Mouse (Mus musculus): Measurements from ENCODE around the gene Chst8. TPM values are rescaled to one million over a fixed set of nuclear protein-coding genes. Genes with fewer than 3 reads are reported as not detected.

Chst8 gene
- total RNA-seq, 2 experiments from 2014 or later: 27.6 to 44.7 TPM

DNA sequence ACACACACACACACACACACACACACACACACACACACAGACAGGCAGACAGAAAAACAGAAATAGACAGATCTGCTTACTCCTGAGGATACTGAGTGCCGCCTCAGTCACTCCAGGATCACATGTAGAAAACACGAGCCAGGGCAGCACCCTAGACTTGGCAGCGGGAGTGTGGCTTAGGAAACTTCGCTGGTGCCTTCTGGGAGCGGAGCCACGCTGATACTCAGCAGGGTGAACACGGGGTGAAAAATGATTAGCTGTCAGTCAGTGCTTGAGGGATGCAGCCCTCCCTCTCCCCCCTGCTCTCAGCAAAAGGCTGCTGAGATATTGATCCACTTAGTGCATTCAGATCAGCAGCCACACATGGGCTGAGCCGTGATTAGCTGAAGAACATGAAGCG, 93.9 kb downstream of the Chst8 start:
- DNase-seq (ENCODE audit: low spot score in 2 of 2): no peak

DNA sequence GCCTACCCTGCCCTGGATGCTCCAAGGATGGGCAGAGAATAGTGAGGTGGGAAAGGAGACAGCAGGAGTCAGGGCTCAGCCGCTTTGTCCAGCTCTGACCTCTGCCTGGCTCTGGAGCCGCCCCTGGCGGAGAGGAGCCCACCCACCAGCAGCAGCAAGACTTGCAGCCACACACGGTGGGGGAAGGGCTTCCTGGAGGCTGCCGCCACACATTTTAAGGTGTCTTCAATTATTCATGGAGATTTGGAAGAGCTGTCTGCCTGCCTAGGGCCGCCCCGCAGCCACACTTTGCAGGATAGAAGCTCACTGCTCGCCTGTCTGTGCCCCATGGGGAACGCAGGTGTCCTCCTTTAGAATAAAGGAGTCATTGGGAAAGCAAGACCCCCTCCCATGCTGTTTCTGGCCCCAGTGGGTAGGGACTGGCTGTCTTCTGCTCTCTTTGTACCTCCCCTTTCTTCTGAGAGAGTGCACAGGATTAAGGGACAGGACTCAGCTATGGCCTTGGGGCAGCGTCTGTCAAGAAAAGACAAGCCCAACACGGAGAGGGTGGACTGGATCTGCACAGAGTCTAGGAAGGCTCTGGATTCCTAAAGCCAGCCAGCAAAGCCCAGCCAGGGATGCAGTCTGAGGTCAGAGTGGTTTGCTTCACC, 95.2 kb downstream of the Chst8 start:
- DNase-seq (ENCODE audit: low spot score in 2 of 2): no peak

DNA sequence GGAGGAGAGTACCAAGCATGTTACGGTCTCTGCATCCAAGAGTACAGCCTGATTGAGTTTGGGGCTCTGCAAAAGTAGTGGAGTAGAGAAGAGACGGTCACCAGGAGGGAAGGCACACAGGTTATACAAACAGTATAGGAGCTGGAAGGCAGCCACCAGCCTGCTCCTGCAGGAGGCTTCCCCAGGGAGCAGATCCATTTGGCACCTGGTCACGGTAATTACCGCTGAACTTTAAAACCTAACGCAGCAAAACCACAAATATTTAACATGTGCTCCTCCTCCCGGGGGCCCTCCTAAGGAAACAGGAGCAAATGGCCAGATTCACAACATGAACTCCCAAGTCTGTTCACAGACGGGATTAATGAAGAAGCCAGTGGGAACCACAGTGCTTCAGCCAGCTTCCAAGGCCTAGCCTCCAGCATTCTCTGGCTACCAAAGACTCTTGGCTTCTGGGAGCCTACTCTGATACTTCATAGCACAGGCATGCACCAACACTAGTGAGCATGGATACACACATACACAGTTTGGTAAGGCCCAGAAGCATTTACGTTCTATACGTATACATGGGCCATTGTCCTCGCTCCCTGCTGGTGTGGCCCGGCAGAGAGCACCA, 97.6 kb downstream of the Chst8 start:
- no peak for DNase-seq (ENCODE audit: low spot score in 2 of 2)

DNA sequence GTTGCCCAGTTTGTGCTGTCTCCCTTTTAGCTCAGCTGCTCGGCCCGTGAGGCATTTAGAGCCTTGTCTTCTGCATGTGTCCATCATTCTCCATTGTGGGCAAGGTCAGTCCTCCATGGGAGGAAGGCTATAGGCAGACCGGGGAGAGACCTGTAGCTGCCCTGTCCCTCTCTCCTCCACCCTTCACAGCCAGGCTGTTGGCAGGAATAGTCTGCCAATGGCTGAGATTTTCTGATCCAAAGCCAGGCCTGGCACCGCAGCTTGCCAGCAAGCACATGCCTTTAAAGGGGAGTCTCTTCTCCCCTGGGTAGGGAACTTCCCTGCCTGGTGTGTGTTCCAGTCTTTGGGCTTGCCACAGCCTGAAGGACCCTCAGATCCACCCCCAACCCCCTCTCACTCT, 103.4 kb downstream of the Chst8 start:
- DNase-seq (ENCODE audit: low spot score in 2 of 2): peak in 1 of 2 experiments; percentile 35

DNA sequence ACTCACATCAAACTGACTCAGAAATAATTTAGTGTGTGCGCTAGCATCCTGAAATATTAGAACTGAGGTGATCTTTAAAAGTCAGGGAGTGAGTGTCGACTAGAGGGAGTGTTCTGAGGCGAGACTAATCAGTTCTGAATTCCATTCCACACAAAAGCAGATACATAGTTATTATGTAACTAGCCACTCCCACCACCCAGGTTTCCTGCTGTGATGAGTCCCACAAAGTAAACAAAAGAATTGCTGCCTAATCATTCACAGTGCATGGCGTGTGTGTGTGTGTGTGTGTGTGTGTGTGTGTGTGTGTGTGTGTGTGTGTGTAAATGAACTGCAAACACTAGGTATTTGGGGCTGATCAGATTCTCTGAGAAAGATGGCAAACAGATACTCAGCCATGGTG, 108.1 kb downstream of the Chst8 start:
- peak in 1 of 2 experiments; percentile 31 for DNase-seq (ENCODE audit: low spot score in 2 of 2)

DNA sequence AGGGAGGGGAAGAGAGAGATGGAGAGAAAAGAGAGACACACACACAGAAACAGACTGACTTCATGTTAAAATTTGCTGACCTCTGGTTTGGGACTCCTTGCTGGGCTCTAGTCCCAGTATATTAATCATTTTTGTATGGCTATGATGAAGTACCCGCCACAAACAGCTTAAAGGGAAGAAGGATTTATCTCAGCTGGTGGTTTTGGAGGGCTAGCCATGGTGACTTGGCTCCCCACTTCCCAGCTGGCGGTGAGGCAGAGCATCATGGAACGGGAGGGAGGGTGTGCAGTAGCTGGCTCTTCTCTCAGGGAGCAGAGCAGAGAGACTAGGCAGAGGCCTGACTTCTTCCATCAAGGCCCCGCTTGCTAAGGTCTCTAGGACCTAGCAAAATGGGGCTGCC, 109.1 kb downstream of the Chst8 start:
- no peak for DNase-seq (ENCODE audit: low spot score in 2 of 2)

DNA sequence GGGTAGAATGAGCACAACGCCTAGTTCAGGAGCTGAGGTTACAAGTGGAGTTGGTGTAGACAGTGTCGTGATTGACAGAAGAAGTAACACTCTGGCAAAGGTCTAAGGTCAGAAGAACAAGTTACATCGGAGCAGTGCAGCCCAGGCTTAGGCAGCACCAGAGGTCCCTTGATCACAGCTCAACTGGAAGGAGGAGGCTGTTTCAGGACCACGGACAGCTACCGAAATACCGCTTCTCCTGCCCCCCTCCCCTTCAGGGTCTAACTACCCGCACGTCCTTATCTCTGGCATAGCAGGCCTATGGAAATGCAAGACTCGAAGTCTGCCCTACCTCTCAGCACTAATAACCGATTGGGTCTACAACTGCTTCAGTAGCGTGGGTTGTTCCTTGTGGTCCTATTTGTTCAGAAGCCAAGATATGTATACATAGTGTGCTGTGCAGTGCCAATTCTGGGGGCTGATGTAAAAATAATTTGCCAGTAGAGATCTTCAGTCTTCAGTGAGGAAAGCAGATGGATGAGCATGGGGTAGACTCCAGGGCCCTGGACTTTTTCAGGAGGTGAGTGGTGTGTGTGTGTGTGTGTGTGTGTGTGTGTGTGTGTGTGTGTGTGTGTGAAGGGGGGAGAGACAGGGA, 109.7 kb downstream of the Chst8 start:
- DNase-seq (ENCODE audit: low spot score in 2 of 2): peak in 1 of 2 experiments; percentile 47

DNA sequence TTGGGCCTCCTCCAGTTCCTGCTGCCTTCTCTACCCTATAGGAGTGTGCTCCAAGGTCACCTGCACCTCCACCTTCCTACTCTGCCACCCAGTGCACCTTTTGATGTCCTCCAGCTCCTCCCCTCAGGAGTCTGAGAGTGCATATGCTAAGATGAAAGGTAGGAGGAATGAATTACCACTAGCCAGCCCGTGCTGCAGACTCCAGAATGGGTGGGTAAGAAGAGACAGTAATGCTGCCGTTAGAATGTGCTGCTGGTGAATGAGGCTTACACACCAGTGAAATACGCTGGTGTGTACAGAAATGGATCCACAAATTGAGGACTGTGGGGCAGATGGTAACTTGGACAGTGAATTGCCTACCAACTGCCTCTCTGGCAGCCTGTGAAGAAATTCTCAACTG, 112.6 kb downstream of the Chst8 start:
- DNase-seq (ENCODE audit: low spot score in 2 of 2): no peak

DNA sequence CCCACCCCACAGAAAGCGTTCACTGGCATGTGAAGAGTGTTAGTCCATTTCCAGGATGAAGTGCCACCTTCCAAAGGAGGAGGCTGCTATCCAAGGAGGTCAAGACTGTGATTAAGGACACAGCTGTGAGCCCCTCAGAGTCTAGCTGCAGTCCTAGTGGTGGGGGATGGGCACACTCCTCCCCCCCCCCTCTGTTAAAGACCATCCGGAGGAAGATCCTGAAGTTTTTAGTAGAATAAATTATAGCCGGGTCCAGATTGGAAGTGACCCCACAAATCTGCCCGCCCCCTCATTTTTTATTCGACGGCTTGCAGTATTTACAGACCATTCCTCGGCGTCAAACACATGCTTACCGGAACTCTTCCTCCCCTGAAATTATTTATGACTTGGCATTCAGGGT, 114.3 kb downstream of the Chst8 start:
- no peak for DNase-seq (ENCODE audit: low spot score in 2 of 2)

DNA sequence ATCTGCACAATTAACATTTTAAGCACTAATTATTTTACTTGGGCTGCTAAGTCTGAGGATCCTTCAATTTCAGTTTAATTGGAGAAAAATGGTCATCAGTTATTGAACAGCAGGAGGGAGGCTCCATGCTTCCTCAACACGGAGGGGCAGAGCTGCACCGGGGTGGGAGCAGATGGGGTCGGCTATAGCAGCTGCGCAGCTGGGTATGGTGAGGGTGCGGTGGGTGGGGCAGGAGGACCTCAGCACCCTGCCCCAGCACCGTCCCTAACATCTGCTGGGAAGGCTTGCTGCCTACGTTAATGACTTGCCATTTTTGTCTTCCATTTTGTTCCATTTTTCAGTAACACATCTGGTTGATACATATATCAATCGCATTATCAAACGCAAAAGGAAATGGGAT, 116.4 kb downstream of the Chst8 start:
- DNase-seq (ENCODE audit: low spot score in 2 of 2): no peak

DNA sequence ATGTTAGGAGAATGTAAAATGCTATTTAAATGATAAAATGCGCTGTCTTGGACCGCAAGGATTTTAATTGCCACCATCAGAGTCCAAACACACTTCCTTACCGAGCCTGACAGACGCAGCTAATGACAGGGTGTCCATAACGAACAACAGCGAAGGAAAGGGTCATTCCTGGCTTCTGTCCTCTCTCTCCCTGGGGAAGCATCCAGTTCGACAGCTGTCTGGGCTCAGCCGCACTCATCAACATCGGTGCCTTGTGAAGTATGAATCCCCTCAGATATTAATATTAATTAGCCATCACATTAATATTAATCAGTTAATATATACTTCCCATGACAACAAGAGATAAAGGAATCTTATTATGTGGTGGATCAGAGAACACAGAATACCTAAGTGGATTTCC, 117.6 kb downstream of the Chst8 start:
- DNase-seq (ENCODE audit: low spot score in 2 of 2): no peak

DNA sequence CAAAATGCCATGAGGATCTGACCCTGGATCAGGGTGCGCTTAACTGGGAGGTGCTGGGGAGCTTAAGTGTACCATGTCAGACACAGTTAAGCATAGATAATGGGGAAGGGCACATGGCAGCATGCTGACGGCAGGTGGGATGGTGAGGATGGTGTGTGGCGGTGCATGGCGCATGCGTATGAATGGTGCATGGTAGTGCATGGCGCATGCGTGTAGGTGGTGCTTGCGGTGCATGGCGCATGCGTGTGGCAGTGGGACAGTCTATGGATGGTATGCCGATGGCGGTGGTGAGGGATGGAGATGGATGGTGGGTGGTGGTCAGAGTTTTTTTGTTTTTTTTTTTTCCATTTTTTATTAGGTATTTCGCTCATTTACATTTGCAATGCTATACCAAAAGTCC, 118.6 kb downstream of the Chst8 start:
- DNase-seq (ENCODE audit: low spot score in 2 of 2): no peak

DNA sequence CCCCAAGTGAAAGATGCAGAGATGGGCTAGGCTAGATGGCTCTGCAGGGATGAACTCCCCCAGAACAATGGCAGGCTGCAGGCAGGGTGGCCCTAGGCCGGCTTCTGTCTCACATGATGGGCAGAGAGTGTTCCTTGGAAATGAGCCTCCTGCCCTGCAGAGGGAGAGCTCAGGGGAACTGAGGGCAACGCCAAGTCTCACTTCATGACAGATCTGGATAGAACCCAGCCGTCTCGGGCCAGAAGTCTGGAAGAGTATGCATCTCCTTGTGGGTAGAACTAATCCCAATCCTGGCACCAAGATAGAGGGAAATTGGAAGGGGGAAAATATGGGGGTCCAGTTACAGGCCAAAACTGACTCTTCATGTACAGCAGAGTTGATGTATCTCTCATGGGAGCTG, 119.4 kb downstream of the Chst8 start:
- DNase-seq (ENCODE audit: low spot score in 2 of 2): no peak

DNA sequence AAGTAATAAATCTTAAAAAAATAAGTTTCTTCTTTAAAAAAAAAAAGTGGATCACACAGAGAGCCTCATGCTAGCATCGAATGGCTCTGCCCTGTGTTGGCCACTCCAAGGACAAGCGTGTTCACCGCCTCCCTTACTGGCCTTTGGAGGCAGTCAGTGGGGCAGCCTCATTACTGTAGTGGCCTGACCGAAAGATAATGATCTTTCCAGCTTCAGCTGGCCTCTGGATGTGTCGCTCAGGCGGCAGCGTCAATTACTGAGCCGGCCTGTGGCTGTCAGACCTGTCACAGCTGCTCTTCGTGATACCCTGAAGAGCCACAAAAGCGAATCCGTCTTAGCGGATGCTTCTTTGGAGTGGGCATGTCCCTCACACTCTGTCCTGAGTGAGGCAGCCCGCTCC, 122.4 kb downstream of the Chst8 start:
- DNase-seq (ENCODE audit: low spot score in 2 of 2): no peak

DNA sequence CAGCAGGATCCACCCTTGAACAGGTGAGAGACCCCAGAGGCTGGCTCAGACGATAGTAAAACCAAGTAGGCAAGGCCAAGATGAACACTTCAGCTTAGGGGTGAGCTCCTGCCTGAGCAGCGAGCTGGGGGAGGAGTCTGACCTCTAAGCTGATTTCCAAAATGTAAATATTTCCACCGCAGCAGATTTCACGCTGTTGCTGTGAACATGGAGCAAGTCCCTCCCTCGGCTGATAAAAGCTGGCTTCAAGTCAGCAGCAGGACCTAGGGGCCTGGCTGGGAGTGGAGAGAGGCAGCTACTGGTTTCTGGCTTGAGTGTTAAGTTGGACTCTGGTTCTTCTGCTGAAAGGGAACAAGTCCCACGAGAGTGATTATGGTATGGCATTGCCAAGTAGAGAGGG, 123.5 kb downstream of the Chst8 start:
- no peak for DNase-seq (ENCODE audit: low spot score in 2 of 2)

DNA sequence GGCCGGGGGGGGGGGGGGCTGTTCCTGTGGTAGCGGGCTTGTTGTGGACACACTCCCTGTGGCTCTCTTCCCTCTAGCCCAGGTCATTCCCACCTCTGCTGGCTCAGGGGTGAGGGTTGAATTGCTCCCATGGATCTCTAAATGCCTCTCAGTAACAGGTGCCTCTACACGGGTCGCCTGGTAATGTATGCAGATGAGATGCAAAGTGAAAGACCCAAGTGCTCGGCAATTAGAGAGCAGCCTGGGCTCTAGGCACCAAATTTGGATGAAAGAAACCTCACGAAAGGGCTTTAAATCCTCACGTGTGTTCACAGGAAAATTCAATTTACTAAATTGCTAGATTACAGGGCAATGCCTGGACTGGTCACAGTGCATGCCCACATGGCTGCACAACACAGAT, 126.7 kb downstream of the Chst8 start:
- DNase-seq (ENCODE audit: low spot score in 2 of 2): no peak

DNA sequence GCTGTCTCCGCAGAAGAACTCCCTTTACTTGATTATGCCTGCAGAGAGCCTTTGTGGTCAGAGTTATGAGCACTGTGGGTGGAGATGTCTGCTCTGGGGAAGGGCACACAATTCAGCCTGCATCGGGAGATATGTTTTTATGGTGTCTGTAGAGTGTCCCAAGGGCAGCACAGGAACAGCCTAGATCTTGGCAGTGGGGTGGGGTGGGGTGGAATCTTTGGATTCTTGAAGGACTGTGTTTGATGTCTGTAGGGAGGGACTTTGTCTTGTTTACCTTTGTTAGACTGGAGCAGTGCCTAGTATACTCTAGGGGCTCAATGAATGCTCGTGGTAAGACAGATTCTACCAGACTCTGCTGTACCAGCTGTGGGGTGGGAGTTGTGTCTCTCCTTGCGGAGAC, 127.3 kb downstream of the Chst8 start:
- DNase-seq (ENCODE audit: low spot score in 2 of 2): no peak

DNA sequence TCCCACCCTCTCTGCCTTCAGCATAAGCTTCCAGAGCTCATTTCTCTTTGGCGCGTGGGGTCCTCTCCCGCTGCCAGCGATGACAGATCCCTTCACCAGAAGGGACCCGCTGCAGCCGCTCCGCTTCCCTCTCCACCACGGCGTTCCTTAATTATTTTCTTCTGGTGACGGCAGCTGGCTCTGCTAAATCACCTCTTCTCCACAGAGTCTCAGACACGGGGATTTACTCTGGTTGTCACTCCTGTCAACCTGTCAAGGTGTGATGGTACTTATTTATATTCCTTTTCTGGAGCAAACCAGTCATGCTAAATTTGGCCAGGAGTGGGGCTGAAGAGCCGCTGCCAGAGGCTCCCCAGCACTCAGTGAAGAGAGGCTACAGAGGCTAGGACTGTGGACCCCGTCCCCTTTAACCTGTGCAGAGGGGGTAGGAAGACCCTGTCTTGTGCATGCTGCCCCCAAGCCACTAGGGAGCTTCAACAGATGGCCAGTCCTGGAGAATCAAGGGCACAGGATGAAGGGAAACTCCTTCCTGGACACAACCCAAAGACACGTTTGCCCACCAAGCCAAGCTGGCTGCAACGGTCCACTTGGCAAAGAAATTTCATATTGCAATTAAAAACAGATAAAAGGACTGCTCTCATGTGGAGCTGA, 131.6 kb downstream of the Chst8 start:
- peak in 1 of 2 experiments; percentile 32 for DNase-seq (ENCODE audit: low spot score in 2 of 2)

DNA sequence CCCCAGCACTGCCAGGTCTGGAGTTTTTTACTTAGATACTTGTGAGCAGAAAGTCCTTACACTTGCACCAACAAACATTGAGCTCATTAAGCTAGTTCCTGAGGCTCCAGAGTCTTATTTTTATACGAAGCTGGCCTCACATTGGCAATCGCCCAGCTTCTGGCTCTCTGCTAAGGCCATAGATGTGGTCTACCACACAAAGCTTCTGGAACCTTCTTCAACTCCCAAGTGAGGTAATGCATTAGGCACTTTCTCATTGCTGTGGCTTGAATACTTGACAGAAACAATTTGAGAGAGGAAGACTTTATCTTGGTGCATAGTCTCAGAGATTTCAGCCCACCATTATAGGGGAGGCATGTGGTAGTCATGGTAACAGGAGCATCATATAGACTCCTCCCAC, 132.6 kb downstream of the Chst8 start:
- no peak for DNase-seq (ENCODE audit: low spot score in 2 of 2)

DNA sequence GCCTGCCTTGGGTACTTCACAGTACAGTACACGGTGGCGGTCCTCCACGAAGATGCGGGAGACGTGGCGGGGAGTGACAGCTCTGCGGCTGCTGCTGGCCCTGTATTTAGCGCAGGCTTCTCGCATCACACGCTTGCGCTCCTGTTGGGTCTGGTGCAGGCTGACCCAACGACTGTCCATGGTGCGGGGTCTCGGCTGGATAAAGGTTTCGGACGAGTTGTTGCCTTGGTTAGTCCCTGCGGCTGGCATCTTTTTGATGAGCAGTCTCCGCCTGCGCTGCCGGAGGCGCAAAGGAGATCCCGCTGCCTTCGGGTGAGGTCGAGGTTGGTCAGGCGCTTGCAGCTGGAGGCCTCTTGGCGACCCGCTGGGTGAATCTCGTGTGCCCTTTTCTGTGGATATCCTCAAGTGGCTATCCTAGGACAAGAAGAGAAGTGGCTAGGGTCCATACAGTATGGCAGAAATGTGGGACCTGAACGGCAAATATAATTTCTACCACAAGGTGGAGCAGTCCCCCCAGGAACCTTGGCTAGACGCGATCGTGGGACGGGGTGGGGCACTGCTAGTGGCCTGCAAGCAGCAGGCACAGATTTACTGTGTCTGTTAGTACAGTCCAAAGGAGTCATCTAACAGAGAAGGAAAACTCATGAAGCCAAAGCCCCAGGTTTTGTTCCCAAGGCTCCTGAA, 136.5 kb downstream of the Chst8 start:
- DNase-seq (ENCODE audit: low spot score in 2 of 2): peak; percentile 66 to 89

DNA sequence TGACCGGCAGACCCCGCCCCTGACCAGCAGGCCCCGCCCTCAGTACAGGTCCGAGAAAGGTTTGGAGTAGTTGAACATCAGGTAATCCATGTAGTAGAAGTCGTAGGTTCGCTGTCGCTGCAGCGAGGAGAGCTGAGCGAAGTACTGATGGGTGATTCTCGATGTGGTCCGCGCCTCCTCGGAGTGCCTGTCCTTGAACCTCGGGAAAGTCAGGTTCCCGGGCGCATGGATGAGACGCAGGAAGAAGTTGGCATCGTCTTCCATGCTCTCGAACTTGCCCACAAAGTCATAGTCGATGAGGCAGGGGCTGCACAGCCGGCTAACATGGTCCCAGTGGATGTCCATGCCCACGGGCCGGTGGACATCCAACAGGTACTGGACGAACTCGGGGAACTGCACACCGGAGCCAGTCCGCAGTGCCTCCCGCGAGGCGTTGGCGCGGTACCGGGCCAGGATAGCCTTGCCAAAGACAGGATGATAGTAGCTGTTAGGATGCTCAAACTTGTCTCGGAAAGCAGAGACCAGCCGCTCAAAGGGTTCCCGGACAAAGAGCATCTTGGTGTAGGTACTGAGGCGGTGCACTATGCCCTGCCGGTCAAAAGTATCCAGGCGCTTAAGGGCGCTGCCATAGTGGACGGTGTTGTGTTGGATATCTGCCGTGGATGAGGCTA, 137.3 kb downstream of the Chst8 start:
- DNase-seq (ENCODE audit: low spot score in 2 of 2): no peak
